Mouse (Mus musculus): ENCODE results near the gene Oprl1.

GRCm38 (mm10) chr2:181691083-181691482 is 23.7 kb upstream of the Oprl1 start:
- TF ChIP-seq POLR2A (IDR thresholded peaks at IDR 0.05; ENCODE audit: insufficient read depth, low read depth, low read length) = no peak
- TF ChIP-seq CTCF (IDR thresholded peaks at IDR 0.05; ENCODE audit: insufficient read depth, low read depth, low read length) = no peak
